Mouse (Mus musculus) CH12.LX (cell line): ENCODE measurements around the gene Sirt3.

Experiments used
- CHD2 ChIP-seq: IDR thresholded peaks from 2 replicates; pipeline ENCODE4 v1.6.1; 2011; ENCODE audit warnings: low read length, improper control_type of control experiment
- CTCF ChIP-seq, 2 experiments: IDR thresholded peaks in 1 of 2; conservative IDR thresholded peaks in 1 of 2; 2 replicates each; pipeline ENCODE4 v1.5.1; 2011 to 2012; ENCODE audit warnings: low read depth in 2 of 2, low read length in 2 of 2, improper control_type of control experiment in 1 of 2, inconsistent platforms in 1 of 2, mild to moderate bottlenecking in 1 of 2, moderate library complexity in 1 of 2
- MEF2A ChIP-seq: IDR thresholded peaks from 2 replicates; pipeline ENCODE4 v1.6.1; 2014; ENCODE audit warnings: low read depth, mild to moderate bottlenecking, inconsistent platforms, low read length, improper control_type of control experiment, borderline replicate concordance
- MXI1 ChIP-seq: IDR thresholded peaks from 2 replicates; pipeline ENCODE4 v1.6.1; 2011; ENCODE audit warnings: mild to moderate bottlenecking, low read depth, low read length, improper control_type of control experiment
- POLR2A ChIP-seq: IDR thresholded peaks from 2 replicates; pipeline ENCODE4 v1.6.1; 2011; ENCODE audit warnings: low read depth, mild to moderate bottlenecking, improper control_type of control experiment, low read length
- ZKSCAN1 ChIP-seq: IDR thresholded peaks from 2 replicates; pipeline ENCODE4 v1.6.1; 2012; ENCODE audit warnings: low read depth, inconsistent platforms, low read length, improper control_type of control experiment, borderline replicate concordance
- ZNF384 ChIP-seq: IDR thresholded peaks from 2 replicates; pipeline ENCODE4 v1.6.1; 2012; ENCODE audit warnings: low read depth, low read length, improper control_type of control experiment, inconsistent platforms

GRCm38 (mm10) chr7:140835758-140836087 lies 46.4 kb downstream of the Sirt3 start:
- TF ChIP-seq ZNF384 (no peak), POLR2A (no peak), MXI1 (no peak), ZKSCAN1 (no peak), CHD2 (no peak), CTCF (conservative IDR thresholded peaks at IDR 0.05 in 1 of 2, IDR thresholded peaks at IDR 0.05 in 1 of 2; ENCODE audit: low read depth in 2 of 2, low read length in 2 of 2) (no peak), MEF2A (no peak)
